Mouse (Mus musculus) liver, postnatal 0 days (tissue): ENCODE measurements around the gene Ppp1cb.

Experiments used
- CTCF ChIP-seq: sonication (generic); IDR thresholded peaks from 2 replicates; pipeline ENCODE4 v1.5.1; 2016; ENCODE audit warnings: antibody characterized with exemption, low read depth
- EP300 ChIP-seq: IDR thresholded peaks from 2 replicates; pipeline ENCODE4 v1.6.1; 2016; ENCODE audit warnings: antibody characterized with exemption, low read depth, mild to moderate bottlenecking

GRCm38 (mm10) chr5:32446394-32446793 is 12.2 kb upstream of the Ppp1cb start:
- TF ChIP-seq CTCF, result no peak
- no peak for TF ChIP-seq EP300
